Mouse (Mus musculus) cerebellum, adult 2 months (tissue): Measurements from ENCODE around the gene Parva.

ENCODE experiments used
- CTCF ChIP-seq: fragments of 200-500 bp; IDR thresholded peaks from 2 replicates; pipeline ENCODE4 v1.5.1; 2011; ENCODE audit warnings: low read depth, mild to moderate bottlenecking, control low read depth, low read length, moderate library complexity, borderline replicate concordance; ENCODE audit not compliant: insufficient read depth
- POLR2A ChIP-seq: fragments of 200-500 bp; IDR thresholded peaks from 2 replicates; pipeline ENCODE4 v1.6.1; 2011; ENCODE audit warnings: low read length, control low read depth, borderline replicate concordance; ENCODE audit not compliant: insufficient read depth

DNA sequence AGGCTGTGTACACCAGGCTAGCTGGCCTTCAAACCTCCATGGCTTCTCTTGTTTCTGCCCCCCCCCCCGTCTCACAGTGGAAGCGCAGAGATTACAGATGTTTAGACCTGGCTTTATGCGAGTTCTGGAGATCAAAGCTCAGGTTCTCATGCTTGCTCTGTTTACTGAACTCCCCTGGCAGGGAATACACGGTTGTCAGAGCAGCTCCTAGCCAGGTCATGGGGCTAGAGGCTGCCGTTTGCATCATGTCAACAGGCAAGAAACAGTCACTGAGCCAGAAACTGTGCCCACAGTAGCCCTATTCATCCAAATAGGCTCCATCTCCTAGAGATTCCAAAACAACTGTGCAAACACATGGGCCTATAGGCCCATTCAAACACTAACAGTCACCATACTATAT is 40.8 kb upstream of the Parva start:
- no peak for TF ChIP-seq CTCF
- no peak for TF ChIP-seq POLR2A
